Mouse (Mus musculus) E14TG2a.4 (cell line): ENCODE data around the gene Cenpa.
A peak's percentile ranks its signal among the peaks of the same experiment; 100 is the strongest.
"Not testable (repeated sequence)": the region's sequence is repeated elsewhere in the genome, so short reads cannot be mapped to it uniquely, and the experiment has no call there.

Experiments used
- H3K27me3 ChIP-seq: 2 replicates; pipeline ENCODE4 v1.6.1; 2014; ENCODE audit warnings: low read length, control low read depth; ENCODE audit not compliant: insufficient read depth
- H3K36me3 ChIP-seq: 2 replicates; pipeline ENCODE4 v1.6.1; 2014; ENCODE audit warnings: low read length, control low read depth; ENCODE audit not compliant: insufficient read depth
- H3K4me1 ChIP-seq: replicated peaks from 2 replicates; pipeline ENCODE4 v1.6.1; 2014; ENCODE audit warnings: low read depth, low read length, control low read depth
- H3K4me3 ChIP-seq: replicated peaks from 2 replicates; pipeline ENCODE4 v1.5.1; 2014; ENCODE audit warnings: mild to moderate bottlenecking, low read length
- H3K9me3 ChIP-seq: 2 replicates; pipeline ENCODE4 v1.6.1; 2014; ENCODE audit warnings: low read length, control low read depth
- CTCF ChIP-seq: conservative IDR thresholded peaks from 2 replicates; pipeline ENCODE4 v1.5.1; 2014; ENCODE audit warnings: low read length
- NANOG ChIP-seq: IDR thresholded peaks from 2 replicates; pipeline ENCODE4 v1.6.1; 2014; ENCODE audit warnings: borderline replicate concordance, low read length, mixed read lengths
- POU5F1 ChIP-seq: IDR thresholded peaks from 2 replicates; pipeline ENCODE4 v1.6.1; 2014; ENCODE audit warnings: low read length, borderline replicate concordance

The Cenpa gene

DNA sequence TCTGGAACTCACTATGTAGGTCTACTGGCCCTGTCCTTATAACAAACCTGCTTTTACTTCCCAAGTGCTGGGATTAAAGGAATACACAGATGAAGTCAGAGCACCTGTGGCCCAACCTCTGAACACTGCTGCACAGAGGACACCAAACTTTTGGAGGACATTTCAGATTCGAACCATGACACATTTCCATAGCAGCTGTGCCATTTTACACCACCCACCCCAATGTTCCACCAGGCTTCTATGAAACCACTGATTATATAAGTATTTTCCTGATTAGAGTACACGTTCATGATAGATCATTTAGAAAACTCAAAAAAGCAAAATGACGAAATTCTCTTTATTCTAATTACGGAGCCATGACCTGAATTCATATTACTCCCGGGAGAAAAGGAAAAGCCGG lies 609 bp upstream of the Cenpa start:
- Histone ChIP-seq H3K4me3 (peak overlapping the region; percentile 98), H3K27me3 (no peaks in the 10 kb centered on the region), H3K36me3 (peaks cover 31% of the 10 kb centered on the region), H3K9me3 (peaks cover 21% of the 10 kb centered on the region), H3K4me1 (peaks cover 31% of the 10 kb centered on the region)
- no peak for TF ChIP-seq NANOG
- TF ChIP-seq POU5F1: no peak
- TF ChIP-seq CTCF: no peak

DNA sequence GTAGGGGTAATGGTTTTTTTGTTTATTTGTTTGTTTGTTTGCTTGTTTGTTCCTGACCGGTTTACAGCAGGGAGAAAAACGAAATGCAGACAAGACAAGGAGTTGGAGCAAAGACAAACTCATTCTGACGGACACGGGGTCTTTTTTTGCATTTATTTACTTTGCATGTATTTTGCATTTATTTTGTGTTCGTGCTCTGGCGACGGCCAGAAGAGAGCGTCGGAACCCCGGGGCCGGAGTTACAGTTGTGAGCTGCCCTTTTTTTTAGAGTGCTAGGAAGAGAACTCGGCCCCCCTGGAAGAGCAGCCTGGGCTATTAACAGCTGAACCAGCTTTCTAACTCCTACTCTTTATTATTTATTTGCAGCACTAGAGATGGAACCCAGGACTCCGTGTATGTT lies 638 bp downstream of the Cenpa start:
- Histone ChIP-seq H3K9me3 (peaks cover 9% of the 10 kb centered on the region), H3K4me3 (peak overlapping the region; percentile 98), H3K4me1 (peaks cover 40% of the 10 kb centered on the region), H3K27me3 (no peaks in the 10 kb centered on the region), H3K36me3 (peaks cover 44% of the 10 kb centered on the region)
- no peak for TF ChIP-seq POU5F1
- no peak for TF ChIP-seq CTCF
- TF ChIP-seq NANOG: no peak

DNA sequence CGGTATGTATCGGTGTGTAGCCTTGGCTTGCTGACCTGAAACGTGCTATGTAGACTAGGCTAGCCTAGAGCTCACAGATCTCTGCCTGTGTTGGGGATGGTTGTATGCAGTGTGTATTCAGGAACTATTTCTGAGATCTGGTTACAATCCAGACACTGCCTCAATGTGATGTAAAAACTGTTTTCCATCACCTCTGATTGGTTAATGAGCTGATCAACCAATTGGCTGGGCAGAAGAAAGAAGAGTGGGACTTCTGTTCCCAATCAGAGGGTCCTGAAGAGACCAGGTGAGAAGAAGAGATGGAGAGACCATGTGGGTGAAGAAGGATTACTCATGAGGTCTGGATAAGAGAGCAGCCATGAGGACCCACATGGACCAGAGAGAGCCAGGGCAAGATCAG lies 1.1 kb downstream of the Cenpa start:
- no peaks in the 10 kb centered on the region for H3K27me3 ChIP-seq
- H3K9me3 ChIP-seq: peaks cover 4% of the 10 kb centered on the region; the same call in 1 of the 2 replicates
- peaks cover 48% of the 10 kb centered on the region for H3K36me3 ChIP-seq
- H3K4me1 ChIP-seq: peaks cover 44% of the 10 kb centered on the region
- no peak for TF ChIP-seq POU5F1
- TF ChIP-seq CTCF: no peak
- no peak for TF ChIP-seq NANOG
- peak overlapping the region; percentile 98 for H3K4me3 ChIP-seq

DNA sequence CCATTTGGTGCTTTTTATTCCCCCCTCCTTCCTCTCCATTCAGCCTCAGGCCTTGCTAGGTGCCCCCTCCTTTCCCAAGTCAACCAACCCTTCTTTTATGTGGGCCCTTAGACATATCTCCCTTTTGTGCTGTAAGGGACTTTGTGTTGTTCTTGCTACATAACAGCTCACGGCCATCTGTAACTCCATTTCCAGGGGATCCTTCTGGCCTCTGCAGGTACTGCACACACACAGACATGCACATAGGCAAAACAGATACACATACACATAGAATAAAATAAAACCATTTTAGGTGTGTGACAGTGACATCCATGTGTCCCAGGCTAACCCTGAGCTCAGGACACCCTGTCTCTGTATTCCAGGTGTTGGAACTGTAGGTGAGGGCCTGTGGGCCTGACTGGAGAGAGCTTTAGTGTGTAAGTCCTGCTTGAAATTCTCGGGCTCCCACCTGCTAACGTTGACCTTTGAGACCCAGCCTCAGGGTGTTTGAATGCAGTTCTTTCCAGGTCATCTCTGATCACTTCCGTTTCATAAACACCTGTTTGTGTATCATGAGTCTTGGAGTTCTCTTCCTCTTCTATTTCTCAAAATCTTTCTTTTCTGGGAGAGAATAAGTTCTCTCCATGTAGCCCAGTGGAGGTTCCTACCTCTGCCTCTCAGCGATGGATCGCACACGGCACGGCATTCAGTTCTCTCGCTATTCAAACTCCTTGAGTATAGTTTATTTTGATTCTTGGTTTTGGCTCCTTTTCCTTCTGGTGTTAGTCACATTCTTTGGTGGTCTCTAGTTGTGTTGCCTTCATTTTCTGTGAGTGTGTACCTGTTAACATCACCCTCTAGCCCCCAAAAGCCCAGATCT lies 2.3 kb downstream of the Cenpa start:
- Histone ChIP-seq H3K9me3 (no peaks in the 10 kb centered on the region), H3K4me1 (peaks cover 49% of the 10 kb centered on the region)
- TF ChIP-seq POU5F1 (no peak), CTCF (no peak), NANOG (no peak)

DNA sequence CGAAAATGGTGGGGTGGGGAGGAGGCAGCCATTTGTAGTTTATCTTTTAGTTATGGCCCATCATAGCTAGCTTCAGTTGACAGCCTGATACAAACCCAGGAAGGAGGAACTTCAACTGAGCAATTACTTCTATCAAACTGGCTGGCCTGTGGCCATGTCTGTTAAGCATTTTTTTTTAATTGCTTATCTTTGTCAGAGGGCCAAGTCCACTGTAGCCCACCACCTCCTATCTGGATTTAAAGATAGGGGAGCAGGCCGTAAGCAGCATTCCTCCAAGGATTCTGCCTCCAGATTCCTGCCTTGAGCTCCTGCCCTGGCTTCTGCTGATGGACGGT lies 2.9 kb downstream of the Cenpa start:
- peaks cover 49% of the 10 kb centered on the region for H3K4me1 ChIP-seq
- no peaks in the 10 kb centered on the region for H3K9me3 ChIP-seq
- no peaks in the 10 kb centered on the region for H3K27me3 ChIP-seq
- TF ChIP-seq NANOG (no peak), POU5F1 (no peak), CTCF (no peak)
- peak overlapping the region; percentile 37; the same call in 1 of the 2 replicates for H3K4me3 ChIP-seq
- H3K36me3 ChIP-seq: peaks cover 66% of the 10 kb centered on the region

More for the DNA sequence above, 2.3 kb downstream of the Cenpa start:
- Histone ChIP-seq H3K36me3 (peaks cover 60% of the 10 kb centered on the region), H3K27me3 (no peaks in the 10 kb centered on the region), H3K4me3 (peak overlapping the region; percentile 98)

DNA sequence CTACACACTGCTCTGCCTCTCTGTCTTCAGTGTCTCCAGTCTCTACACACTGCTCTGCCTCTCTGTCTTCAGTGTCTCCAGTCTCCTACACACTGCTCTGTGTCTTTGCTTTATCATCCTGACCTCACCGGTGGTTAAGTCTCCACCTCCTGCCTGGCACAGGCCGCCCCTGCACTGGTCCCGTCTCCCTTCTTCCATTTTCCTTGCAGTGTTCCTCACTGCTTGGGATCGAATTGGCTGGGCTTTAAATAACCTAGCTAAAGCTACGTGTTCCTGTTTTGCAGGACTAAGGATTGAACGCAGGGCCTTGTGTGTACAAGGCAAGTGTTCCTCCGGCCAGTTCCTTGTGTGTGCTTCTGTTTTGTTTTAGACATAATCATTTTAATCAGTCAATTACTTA lies 3.5 kb downstream of the Cenpa start:
- no peak for TF ChIP-seq CTCF
- no peak for TF ChIP-seq POU5F1
- no peak for TF ChIP-seq NANOG
- H3K9me3 ChIP-seq: no peaks in the 10 kb centered on the region
- H3K36me3 ChIP-seq: peaks cover 71% of the 10 kb centered on the region

DNA sequence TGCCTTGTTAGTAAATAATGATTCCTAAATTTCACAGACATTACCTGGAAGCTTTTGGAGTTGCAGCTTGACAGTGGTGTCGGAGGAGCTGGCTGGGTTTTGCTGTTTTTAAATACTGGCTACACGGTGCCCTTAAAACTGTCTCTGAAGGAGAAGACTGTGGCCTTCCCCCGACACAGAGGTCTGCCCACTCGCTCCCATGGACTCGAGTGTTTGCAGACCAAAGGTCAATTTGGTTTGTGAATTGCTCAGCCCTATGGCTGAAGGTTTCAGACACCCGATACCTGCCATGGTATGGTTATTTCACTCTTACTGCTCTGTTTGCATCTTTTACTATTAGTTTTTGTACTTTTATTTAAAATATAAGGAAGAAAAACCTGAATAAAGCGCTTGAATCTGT lies 7.4 kb downstream of the Cenpa start:
- Histone ChIP-seq H3K4me1 (peaks cover 38% of the 10 kb centered on the region), H3K4me3 (no peak overlapping the region), H3K36me3 (peaks cover 84% of the 10 kb centered on the region), H3K27me3 (no peaks in the 10 kb centered on the region), H3K9me3 (no peaks in the 10 kb centered on the region)
- TF ChIP-seq CTCF (no peak), NANOG (no peak), POU5F1 (no peak)

More for the DNA sequence above, 3.5 kb downstream of the Cenpa start:
- no peaks in the 10 kb centered on the region for H3K27me3 ChIP-seq
- peaks cover 49% of the 10 kb centered on the region for H3K4me1 ChIP-seq
- H3K4me3 ChIP-seq: no peak overlapping the region

DNA sequence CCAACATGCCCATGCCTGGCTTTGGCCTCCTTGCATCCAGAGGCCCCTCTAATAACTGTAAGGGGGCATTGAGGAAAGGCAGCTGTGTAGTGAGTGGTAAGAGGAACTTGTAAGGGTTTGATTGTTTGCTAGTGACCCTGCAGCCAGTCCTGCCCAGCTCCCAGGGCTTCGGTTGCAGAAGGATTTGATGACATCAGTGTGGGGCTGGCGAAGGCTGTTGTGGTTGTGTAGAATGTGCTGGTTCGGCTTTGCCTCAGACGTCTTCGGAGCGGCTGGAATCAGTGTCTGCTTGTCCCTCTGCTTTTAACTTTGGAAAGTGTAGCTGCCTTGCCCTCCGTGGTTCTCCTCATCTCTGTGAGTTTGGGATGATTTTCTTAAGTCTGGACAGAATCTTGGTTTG lies 10.2 kb downstream of the Cenpa start:
- peaks cover 22% of the 10 kb centered on the region for H3K4me1 ChIP-seq
- H3K9me3 ChIP-seq: no peaks in the 10 kb centered on the region
- no peaks in the 10 kb centered on the region for H3K27me3 ChIP-seq
- TF ChIP-seq POU5F1: no peak
- no peak for TF ChIP-seq CTCF
- TF ChIP-seq NANOG: no peak
- peaks cover 64% of the 10 kb centered on the region for H3K36me3 ChIP-seq
- H3K4me3 ChIP-seq: no peak overlapping the region

DNA sequence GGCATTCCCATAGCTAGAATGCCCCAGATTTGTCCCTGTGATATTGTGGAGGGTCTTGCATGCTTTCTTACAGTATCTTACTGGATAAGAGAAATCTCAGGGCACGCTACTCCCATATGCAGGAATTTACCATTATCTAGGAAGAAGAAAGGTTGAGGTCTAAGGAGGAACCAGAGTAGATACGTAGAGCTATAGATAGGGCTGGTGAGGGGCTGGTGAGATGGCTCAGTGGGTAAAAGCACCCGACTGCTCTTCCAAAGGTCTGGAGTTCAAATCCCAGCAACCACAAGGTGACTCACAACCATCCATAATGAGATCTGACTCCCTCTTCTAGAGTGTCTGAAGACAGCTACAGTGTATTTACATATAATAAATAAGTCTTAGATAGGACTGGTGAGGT lies 11.5 kb downstream of the Cenpa start:
- H3K27me3 ChIP-seq, H3K9me3 ChIP-seq, H3K4me1 ChIP-seq, H3K4me3 ChIP-seq: not testable (repeated sequence)
- peaks cover 51% of the 10 kb centered on the region for H3K36me3 ChIP-seq
